Mouse (Mus musculus): ENCODE measurements around the gene Pcolce.
A peak's percentile ranks its signal among the peaks of the same experiment; 100 is the strongest.

Pcolce gene

DNA sequence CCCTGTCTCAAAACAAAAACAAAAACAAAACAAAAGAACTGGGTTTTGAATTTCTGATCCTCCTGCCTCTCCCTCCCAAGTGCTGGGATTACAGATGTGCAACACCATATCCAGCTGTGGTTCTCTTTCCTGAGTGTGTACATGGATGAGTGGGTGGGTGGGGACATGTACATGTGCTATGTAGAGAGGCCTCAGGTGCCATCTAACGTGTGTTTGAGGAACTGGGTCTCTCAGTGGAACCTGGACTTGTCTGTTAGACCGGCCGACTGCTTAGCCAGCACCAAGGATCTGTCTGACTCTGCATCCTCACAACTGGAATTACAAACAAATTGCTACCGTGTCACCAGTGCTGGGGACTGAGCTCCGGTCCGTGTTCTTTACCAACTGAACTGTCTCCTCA is 16.0 kb downstream of the Pcolce start:
- no peak for DNase-seq (ENCODE audit: low read depth in 1 of 2, low spot score in 2 of 2)

DNA sequence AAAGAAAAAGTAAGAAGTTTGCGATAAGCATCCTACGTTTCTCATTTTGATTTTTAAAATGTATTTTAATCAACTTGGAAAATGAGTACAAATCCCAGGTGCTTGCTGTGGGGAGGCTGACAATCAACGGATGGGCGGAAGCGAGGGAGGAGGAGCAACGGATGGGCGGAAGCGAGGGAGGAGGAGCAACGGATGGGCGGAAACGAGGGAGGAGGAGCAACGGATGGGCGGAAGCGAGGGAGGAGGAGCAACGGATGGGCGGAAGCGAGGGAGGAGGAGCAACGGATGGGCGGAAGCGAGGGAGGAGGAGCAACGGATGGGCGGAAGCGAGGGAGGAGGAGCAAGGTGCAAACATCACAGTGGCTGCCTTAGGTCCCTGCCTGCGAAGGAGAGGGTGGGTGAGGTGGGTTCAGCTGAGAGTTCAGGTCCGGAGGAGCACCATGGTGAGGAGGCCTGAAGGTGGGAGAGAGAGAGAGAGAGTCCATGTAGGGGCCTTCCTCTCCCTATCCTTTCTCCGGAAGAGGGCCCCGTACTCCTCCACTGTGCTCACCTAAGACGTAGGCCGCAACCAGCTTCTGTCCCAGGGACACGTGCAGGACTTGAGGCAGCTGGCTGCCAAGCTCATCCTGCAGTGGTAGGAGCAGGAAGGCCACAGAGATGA is 16.9 kb downstream of the Pcolce start:
- no peak for DNase-seq (ENCODE audit: low read depth in 1 of 2, low spot score in 2 of 2)

DNA sequence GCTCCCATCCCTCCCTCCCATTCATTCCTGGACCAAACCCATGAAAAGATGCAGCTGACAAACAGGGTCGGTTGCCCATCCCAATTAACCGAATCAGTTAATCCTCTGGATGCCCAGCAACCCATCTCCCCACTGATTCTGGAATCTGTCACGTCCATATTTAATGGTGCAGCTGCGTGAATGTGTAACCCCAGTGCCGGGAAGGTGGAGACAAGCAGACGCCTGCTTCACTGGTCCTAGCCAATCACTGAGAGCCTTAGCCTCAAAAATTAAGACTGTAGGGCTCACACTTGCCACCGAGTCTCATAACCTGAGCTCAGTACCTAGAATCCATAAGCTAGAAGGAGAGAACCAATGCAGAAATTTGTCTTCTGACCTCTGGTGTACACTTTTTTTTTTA is 17.7 kb downstream of the Pcolce start:
- DNase-seq (ENCODE audit: low read depth in 1 of 2, low spot score in 2 of 2): no peak

DNA sequence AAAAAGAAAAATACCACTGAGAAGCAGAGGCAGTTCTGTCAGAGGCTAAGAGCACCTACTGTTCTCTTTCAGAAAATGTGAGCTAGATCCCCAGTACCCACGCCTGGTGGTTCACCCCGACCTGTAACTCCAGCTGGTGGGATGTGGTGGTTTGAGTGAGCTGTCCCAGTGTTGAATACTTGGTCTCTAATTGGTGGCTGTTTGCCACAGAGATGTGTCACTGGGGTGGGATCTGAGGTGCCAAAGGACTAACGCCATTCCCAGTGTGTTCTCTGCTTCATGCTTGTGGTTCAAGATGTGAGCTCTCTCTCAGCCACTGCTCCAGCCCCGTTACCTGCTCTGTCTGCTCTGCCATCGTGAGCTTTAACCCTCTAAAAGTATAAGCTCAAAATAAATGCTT is 23.1 kb downstream of the Pcolce start:
- no peak for DNase-seq (ENCODE audit: low read depth in 1 of 2, low spot score in 2 of 2)

DNA sequence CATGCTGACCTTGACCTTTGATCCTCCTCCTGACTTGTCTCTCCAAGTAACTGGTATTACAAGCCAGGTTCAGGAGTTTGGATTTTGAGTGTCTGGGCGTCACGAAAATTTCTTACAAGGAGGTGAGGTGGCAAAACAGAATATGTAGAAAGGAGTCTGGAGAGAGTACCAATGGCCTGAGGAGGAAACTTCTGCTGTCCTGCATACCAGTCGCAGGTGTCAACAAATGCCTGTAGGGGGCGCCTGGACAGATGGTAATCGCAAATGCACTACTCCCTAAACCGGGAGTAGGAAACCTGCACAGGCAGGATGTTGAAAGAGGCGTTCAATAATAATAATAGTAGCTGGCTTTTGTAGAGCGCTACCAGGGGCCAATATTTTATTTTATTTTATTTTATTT is 28.6 kb downstream of the Pcolce start:
- DNase-seq (ENCODE audit: low read depth in 1 of 2, low spot score in 2 of 2): peak in 1 of 2 experiments; percentile 29

DNA sequence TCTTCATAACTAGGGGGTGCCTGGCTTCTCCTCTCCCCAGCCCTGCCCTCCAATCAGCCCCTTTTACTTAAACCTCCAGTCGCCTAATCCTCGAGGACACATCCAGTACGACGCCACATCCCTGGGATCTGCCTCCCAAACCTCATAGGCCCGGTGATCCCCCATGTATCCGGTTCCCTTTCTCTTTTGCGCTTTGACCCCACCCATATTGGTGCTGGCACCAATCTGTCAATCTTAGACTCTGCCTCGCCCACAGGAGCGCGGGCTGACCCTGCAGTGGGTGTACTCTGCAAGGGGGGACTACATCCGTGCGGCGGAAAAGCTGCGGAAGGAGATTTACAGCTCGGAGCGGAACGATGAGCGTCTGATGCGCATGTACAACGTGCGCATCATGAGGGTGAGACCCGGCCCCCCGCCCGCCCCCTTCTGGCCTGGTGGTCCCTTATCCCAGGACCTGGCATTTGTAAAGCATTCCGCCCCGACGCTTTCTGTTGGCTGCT is 29.9 kb downstream of the Pcolce start:
- no peak for DNase-seq (ENCODE audit: low read depth in 1 of 2, low spot score in 2 of 2)

DNA sequence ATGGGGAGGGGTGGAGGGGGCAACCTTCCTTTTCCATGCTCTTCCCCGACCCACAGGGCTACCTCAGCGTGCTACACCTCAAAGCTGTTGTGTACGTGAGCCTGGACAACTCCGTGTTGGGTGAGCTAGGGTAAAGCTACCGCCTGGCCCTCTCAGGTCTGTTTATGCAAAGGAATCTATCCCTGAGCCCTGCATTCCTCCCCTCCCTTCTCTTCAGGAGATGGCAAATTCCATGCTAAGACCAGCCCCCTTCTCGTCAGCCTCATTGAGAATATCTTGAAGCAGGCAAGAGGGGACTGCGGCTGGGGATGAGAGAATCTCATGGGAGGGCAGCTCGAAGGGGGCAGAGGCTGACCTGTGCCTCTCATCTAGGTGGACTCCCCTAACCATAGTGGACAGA is 30.9 kb downstream of the Pcolce start:
- DNase-seq (ENCODE audit: low read depth in 1 of 2, low spot score in 2 of 2): no peak

DNA sequence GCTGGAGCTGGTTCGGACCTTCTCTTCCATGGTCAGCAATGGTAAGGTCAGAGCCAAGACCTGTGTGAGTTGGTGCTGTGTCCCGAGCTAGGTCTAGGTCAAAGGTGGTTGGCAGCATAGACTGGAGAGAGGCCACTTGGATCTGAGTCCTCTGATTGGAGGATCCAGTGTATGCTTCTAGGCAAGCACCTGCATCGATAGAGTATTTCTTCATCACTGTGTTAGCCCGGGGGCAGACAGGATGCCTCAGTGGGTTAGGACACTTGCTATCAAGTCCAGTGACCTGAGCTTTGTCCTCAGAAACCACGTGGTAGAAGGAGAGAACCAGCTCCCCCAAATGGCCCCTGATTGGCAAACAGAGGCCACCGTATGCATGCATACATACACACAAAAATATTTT is 33.3 kb downstream of the Pcolce start:
- DNase-seq (ENCODE audit: low read depth in 1 of 2, low spot score in 2 of 2): no peak

DNA sequence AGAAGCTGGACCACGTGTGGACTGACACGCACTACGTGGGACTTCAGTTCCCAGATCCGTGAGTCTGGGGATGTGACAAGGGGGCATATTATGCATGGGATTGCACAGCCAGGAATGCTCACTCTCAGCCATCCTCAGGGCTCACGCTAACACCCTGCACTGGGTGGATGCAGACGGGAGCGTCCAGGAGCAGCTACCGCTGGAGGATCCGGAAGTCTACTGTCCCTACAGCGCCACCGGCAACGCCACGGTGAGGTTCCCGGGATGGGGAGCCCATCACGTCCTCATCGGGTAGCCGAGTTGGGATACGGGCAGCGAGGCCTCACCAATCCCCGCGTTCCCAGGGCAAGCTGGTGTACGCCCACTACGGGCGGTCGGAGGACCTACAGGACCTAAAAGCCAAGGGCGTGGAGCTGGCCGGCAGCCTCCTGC is 39.1 kb downstream of the Pcolce start:
- DNase-seq (ENCODE audit: low read depth in 1 of 2, low spot score in 2 of 2): no peak

DNA sequence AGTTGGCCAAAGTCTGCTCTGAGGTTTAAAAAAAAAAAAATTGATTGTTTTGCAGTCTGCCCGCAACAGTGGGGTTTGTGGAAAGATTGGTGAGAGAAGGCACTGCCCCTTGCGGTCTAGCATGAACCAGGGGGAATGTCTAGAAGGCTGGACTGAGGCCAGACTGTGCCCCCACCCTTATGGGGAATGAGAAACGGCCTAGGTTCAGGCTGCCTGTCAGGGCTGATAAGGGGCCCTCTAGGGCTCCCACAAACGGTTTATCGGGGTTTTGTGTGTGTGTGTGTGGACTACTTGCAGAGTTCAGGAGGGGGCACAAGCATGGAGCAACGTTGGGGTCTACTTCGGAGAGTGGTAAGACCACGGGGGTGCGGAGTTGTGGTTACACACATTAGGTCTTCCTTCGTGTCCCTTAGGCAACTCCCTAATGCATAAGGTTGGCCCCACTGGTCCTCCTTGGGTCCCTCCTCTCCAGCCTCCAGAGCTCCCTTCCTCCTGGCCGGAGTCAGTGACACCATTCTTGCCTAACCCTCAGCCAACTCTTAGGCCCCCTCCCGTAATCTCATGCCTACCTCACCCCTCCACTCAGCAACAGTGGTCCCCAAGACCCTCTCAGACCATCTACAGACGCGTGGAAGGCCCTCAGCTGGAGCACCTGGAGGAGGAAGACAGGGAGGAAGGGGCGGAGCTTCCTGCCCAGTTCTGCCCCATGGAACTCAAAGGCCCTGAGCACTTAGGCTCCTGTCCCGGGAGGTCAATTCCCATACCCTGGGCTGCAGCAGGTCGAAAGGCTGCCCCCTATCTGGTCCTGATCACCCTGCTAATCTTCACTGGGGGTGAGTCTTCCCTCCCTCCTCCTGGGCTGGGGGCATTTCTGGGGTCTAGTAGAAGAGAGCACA is 42.6 kb downstream of the Pcolce start:
- no peak for DNase-seq (ENCODE audit: low read depth in 1 of 2, low spot score in 2 of 2)

DNA sequence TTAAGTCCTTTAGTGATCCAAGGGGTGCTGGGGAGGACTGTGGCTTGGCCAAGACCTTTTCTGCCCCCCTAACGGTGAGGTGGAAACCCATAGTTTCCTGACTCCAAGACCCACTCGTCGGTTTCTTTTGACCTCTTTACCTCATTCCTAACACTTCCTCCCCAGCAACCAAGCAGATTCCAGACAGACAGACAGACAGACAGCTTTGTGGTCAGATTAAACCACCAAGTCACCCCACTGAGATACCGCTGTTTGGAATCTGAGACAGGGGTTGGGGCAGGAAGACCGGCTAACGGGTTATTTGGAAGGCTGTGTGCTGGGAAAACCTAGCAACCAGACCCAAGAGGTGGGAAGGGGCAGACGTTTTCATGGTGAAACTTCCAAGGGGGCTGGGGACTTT is 43.4 kb downstream of the Pcolce start:
- DNase-seq (ENCODE audit: low read depth in 1 of 2, low spot score in 2 of 2): no peak

DNA sequence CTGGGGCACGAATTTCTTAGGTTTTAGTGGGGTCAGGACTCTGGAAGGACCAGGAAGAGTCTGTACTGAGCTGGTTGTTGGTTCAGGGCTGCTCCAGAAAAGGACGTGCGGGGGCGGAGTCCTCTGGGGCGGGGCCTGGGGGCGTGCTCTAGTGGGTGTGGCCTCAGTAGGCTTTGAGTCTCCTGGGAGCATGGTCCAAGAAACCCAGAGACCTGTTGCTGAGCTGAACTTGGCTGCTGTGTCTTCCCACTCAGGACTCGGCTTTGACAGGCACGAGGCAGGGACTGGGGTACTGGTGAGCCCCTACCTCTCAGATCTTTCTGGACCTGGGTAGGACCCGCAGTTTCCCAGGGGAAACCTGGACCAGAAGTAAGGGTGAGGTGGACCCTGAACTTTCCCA is 43.9 kb downstream of the Pcolce start, which contains the start of gene Tfr2:
Gene Tfr2, plus strand, starts transcription at position 176 of the 400 bp plus-strand sequence.
- peak in 1 of 2 experiments; percentile 21 for DNase-seq (ENCODE audit: low read depth in 1 of 2, low spot score in 2 of 2)

DNA sequence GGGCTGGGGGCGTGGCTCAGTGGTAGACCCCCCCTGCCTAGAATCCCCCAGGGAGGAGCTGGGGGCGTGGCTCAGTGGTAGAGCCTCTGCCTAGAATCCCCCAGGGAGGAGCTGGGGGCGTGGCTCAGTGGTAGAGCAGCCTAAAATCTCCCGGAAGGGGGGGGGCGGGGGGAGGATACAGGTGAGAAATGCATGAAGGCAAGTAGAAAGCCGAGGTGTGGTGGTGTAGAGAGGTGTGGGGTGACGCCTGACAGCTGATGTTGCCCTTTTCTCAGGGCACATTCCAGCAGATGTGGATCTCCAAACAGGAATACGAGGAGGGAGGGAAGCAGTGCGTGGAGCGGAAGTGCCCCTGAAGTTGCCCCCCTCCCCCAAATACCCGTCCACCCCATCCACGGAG is 44.6 kb downstream of the Pcolce start:
- DNase-seq (ENCODE audit: low read depth in 1 of 2, low spot score in 2 of 2): no peak

DNA sequence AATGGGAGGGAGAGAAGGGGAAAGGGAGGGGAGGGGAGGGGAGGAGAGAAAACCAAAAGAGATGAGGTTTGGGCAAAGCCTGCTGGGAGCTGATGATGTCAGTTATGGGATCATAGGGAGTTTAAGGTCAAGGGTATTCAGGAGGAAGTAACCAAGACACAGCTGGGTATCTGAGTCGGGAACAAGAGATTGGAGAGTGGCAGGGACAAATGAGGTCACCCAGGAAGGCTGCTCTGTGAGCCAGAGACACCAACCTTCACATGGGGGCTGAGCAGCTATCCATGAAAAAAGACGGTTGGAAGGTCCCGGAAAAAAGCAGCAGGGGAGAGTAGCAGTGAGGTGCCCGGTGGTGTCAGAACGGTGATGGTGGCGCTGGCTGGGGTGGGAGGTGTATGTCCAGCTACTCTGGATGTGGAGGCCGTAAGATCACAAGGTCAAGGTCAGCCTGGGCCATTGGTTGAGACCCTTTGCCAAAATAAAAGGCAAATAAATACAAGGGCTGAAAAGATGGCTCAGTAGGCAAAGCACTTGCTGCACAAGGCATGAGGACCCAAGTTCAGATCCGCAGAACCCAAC is 45.3 kb downstream of the Pcolce start:
- no peak for DNase-seq (ENCODE audit: low read depth in 1 of 2, low spot score in 2 of 2)

DNA sequence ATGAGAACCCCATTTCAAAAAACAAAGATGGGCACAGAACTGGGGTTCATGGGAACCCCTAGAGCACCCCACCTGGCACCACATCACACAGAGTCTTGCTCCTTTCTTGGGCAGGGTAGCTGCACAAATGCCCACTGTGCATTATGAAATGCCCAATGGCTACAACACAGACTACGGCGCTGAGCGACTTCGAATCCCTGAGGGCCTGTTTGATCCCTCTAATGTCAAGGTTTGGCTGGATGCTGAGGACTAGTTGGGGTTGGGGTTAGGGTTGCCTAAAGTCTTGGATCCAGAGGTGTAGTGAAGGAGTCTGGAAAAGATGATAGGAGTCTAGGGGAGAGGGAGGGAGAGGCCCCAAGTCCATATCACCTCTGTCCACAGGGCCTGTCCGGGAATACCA is 47.2 kb downstream of the Pcolce start:
- no peak for DNase-seq (ENCODE audit: low read depth in 1 of 2, low spot score in 2 of 2)

DNA sequence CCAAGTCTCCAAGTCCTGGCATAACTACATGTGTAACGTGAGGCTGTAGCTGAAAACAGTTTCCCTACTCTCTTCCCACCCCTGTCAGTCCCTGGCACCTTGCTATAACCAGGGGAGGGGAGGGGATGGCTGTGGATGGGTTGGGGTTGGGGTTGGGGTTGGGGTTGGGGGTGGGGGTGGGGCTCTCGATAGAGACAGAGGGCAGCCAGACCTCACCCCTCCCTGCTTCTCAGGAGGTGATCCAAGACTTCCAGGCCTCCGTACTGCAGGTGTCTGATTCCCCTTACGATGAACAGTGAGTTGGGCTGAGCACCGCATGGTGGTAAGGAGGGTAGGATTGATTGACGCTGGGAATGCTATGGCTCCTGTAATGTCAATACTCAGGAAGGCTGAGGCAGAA is 47.8 kb downstream of the Pcolce start:
- DNase-seq (ENCODE audit: low read depth in 1 of 2, low spot score in 2 of 2): no peak

DNA sequence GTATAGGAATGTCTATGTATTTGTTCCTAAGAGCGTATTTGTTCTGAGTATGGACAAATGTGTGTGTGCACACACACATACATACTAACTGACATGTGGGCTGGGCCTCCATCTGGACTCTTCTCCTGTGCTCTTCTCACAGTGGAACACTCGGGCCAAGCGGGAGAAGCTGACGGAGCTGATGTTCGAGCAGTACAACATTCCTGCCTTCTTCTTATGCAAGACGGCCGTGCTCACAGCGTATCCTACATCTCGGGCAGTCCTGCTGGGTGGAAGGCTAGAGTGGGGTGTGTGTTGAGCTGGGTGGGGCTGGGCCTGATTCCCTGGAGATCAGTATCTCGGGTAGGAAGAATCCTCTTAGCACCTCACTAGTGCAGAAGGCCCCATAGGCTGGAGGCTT is 50.6 kb downstream of the Pcolce start:
- DNase-seq (ENCODE audit: low read depth in 1 of 2, low spot score in 2 of 2): no peak

DNA sequence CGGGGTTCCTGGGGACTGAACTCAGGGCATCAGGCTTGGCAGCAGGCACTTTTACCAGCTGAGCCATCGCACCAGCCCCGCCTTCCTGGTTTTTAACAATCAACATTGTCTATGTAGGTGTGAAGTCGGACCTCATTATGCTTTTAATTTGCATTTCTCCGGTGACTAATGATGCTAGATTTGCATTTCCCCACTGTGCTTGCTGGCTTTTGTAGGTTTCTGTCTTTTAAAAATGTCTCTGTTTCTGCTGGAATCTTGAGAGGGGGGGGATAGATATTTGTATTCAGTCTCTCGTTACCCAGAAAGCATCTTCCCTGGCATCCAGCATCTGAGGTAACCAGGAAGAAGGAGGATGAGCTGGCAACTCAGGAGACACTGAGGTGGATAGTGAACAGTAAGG is 52.0 kb downstream of the Pcolce start:
- no peak for DNase-seq (ENCODE audit: low read depth in 1 of 2, low spot score in 2 of 2)

Measured in monocyte, adult 2 months (primary cell).